Mouse (Mus musculus): ENCODE results near the gene Mcm3. TPM values are rescaled to one million over a fixed set of nuclear protein-coding genes. Genes with fewer than 3 reads are reported as not detected.
"Not testable (repeated sequence)": the region's sequence is repeated elsewhere in the genome, so short reads cannot be mapped to it uniquely, and the experiment has no call there.

The Mcm3 gene
- polyA plus RNA-seq, 1 experiment from 2014 or later: 140 TPM

DNA sequence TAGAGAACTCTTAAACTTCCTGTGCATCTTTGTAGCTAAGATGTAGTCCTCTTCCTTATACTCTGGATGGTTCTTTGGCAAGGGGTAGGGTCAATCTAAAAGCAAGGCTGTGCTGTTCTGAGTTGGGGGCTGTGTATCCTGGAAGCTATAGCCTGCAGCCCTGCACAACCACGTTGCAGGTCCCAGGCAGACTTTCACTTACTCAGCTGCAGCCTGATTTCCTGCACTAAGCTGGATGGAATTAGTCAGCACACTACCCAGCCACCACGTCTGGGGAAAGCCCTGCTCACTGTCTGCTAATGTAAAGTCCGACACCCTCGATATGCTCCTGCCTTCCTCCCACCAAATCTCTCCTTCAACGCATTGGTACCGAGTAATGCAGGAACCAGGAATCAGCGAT is 28.7 kb downstream of the Mcm3 start:
- Histone ChIP-seq H3K4me1 (ENCODE audit: control insufficient read depth, insufficient read depth, low read length) (no peaks in the 10 kb centered on the region), H3K9me3 (ENCODE audit: control insufficient read depth, low read depth, low read length) (no peaks in the 10 kb centered on the region), H3K27ac (ENCODE audit: low read length) (no peak overlapping the region), H3K4me2 (replicated peaks; ENCODE audit: low read depth, low read length) (no peak overlapping the region), H3K36me3 (ENCODE audit: control insufficient read depth, insufficient read depth, low read length) (no peaks in the 10 kb centered on the region), H3K9ac (replicated peaks; ENCODE audit: low read depth, low read length) (no peak overlapping the region), H3K27me3 (ENCODE audit: control insufficient read depth, insufficient read depth, low read length) (no peaks in the 10 kb centered on the region), H3K4me3 (ENCODE audit: low read depth, low read length) (no peak overlapping the region)
- WGBS: 79% methylated on average over 7 of the region's 7 CpGs
- ATAC-seq (ENCODE audit: insufficient number of reproducible peaks, insufficient read depth, low FRiP score, low read depth): no peak

DNA sequence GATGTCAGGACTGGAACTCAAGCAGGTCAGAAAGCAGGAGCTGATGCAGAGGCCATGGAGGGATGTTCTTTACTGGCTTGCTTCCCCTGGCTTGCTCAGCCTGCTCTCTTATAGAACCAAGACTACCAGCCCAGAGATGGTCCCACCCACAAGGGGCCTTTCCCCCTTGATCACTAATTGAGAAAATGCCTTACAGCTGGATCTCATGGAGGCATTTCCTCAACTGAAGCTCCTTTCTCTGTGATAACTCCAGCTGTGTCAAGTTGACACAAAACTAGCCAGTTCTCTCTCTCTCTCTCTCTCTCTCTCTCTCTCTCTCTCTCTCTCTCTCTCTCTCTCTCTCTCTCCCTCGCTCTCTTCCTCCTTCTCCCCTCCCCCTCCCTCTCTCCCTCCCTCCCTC is 29.6 kb downstream of the Mcm3 start, which contains the start of gene Il17f:
TSS of gene Il17f (minus strand) at position 101 of the 400 bp plus-strand sequence.
- not testable (repeated sequence) for H3K4me3 ChIP-seq (ENCODE audit: low read depth, low read length); H3K36me3 ChIP-seq (ENCODE audit: control insufficient read depth, insufficient read depth, low read length); H3K9ac ChIP-seq (replicated peaks; ENCODE audit: low read depth, low read length); H3K27ac ChIP-seq (ENCODE audit: low read length); H3K4me2 ChIP-seq (replicated peaks; ENCODE audit: low read depth, low read length); H3K4me1 ChIP-seq (ENCODE audit: control insufficient read depth, insufficient read depth, low read length); H3K9me3 ChIP-seq (ENCODE audit: control insufficient read depth, low read depth, low read length); ATAC-seq (ENCODE audit: insufficient number of reproducible peaks, insufficient read depth, low FRiP score, low read depth); H3K27me3 ChIP-seq (ENCODE audit: control insufficient read depth, insufficient read depth, low read length)
- WGBS: 70% methylated on average over 1 of the region's 1 CpGs

- no peaks in the 10 kb centered on the region for H3K4me1 ChIP-seq (ENCODE audit: control insufficient read depth, insufficient read depth, low read length)
- H3K36me3 ChIP-seq (ENCODE audit: control insufficient read depth, insufficient read depth, low read length): no peaks in the 10 kb centered on the region
- H3K9ac ChIP-seq (replicated peaks; ENCODE audit: low read depth, low read length): no peak overlapping the region
- H3K9me3 ChIP-seq (ENCODE audit: control insufficient read depth, low read depth, low read length): no peaks in the 10 kb centered on the region
- no peak for ATAC-seq (ENCODE audit: insufficient number of reproducible peaks, insufficient read depth, low FRiP score, low read depth)
- H3K27ac ChIP-seq (ENCODE audit: low read length): no peak overlapping the region
- H3K27me3 ChIP-seq (ENCODE audit: control insufficient read depth, insufficient read depth, low read length): no peaks in the 10 kb centered on the region
- WGBS: 43% methylated on average over 10 of the region's 10 CpGs
- no peak overlapping the region for H3K4me2 ChIP-seq (replicated peaks; ENCODE audit: low read depth, low read length)
- no peak overlapping the region for H3K4me3 ChIP-seq (ENCODE audit: low read depth, low read length)
Observed at GRCm38 (mm10) chr1:20788419-20788818, 31.7 kb downstream of the Mcm3 start.

DNA sequence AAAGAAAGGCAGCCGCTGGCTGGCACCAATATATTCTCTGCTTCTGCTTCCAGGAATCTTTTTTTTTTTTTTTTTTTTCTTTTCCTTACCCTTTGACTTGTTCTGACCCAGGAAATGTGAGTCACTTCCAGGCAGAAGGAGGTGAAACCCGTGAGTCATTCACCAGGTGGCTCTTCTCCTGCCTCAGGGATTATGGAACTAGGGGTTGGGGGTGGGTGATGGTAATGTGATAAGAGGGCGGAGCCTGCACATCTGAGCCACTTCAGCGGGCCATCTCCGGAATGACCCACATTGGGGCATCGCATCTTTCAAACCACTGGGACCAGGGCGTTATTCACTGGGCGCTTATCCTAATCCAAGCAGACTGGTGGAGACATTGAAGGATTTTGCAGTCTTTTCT is 33.1 kb downstream of the Mcm3 start:
- no peaks in the 10 kb centered on the region for H3K36me3 ChIP-seq (ENCODE audit: control insufficient read depth, insufficient read depth, low read length)
- no peaks in the 10 kb centered on the region for H3K9me3 ChIP-seq (ENCODE audit: control insufficient read depth, low read depth, low read length)
- no peaks in the 10 kb centered on the region for H3K27me3 ChIP-seq (ENCODE audit: control insufficient read depth, insufficient read depth, low read length)
- no peak overlapping the region for H3K4me3 ChIP-seq (ENCODE audit: low read depth, low read length)
- no peak overlapping the region for H3K27ac ChIP-seq (ENCODE audit: low read length)
- no peaks in the 10 kb centered on the region for H3K4me1 ChIP-seq (ENCODE audit: control insufficient read depth, insufficient read depth, low read length)
- 31% methylated on average over 8 of the region's 8 CpGs for WGBS
- no peak for ATAC-seq (ENCODE audit: insufficient number of reproducible peaks, insufficient read depth, low FRiP score, low read depth)
- H3K4me2 ChIP-seq (replicated peaks; ENCODE audit: low read depth, low read length): no peak overlapping the region
- H3K9ac ChIP-seq (replicated peaks; ENCODE audit: low read depth, low read length): no peak overlapping the region

DNA sequence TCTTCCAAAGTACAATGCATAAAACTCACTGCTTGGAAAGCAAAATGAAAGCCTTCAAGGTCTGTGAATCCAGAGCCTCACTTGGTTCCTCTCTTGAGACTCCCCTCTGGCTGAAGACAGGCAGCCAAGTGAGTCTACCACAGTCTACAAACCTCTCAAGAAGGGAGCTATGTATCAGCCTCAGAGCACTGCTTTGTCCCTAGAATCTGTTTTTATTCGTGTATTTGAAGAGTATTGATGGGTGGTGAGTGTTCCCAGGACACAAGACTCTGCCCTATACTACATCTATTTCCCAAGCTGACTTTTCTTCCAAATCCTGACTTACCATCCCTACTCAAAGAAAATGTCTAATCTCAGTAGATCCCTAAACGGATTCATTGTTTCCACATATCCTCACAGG is 41.7 kb downstream of the Mcm3 start:
- no peaks in the 10 kb centered on the region for H3K9me3 ChIP-seq (ENCODE audit: control insufficient read depth, low read depth, low read length)
- 77% methylated on average over 2 of the region's 2 CpGs for WGBS
- no peak for ATAC-seq (ENCODE audit: insufficient number of reproducible peaks, insufficient read depth, low FRiP score, low read depth)
- H3K4me3 ChIP-seq (ENCODE audit: low read depth, low read length): no peak overlapping the region
- H3K4me1 ChIP-seq (ENCODE audit: control insufficient read depth, insufficient read depth, low read length): no peaks in the 10 kb centered on the region
- no peak overlapping the region for H3K9ac ChIP-seq (replicated peaks; ENCODE audit: low read depth, low read length)
- no peak overlapping the region for H3K4me2 ChIP-seq (replicated peaks; ENCODE audit: low read depth, low read length)
- no peaks in the 10 kb centered on the region for H3K36me3 ChIP-seq (ENCODE audit: control insufficient read depth, insufficient read depth, low read length)
- H3K27me3 ChIP-seq (ENCODE audit: control insufficient read depth, insufficient read depth, low read length): no peaks in the 10 kb centered on the region
- no peak overlapping the region for H3K27ac ChIP-seq (ENCODE audit: low read length)

DNA sequence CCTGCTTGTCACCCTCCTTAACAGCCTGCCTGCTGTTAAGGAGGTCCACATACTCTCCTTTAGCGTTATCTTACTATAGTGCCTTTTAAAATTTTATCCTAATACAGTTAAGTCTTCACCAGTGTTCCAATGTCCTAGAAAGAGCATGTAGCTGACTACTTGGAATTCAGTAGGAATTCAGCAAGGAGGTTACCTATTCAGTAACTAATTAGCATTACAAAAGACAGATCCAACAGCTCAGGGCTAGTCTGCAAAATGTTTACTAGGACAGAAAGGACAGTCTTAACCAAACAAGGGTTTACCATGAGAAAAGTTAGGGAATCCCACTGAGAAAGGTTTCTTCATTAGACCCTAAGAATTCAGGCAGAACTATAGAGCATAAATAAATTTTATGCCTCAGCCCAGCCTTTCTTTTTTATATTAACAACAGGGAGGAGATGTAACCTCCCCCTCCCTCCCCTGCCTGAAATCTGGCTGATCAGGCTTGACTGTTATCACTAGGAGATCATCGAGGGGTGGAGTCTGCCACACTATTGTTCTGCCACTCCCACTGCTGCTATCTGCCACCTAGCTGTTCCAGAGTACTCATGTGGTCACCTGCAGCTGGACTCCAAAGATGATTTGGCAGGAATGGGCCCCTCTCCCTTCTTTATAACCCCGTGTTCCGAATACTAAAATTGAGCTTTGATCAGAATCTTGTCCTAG is 45.9 kb downstream of the Mcm3 start:
- ATAC-seq (ENCODE audit: insufficient number of reproducible peaks, insufficient read depth, low FRiP score, low read depth); H3K4me2 ChIP-seq (replicated peaks; ENCODE audit: low read depth, low read length); H3K9ac ChIP-seq (replicated peaks; ENCODE audit: low read depth, low read length); H3K4me3 ChIP-seq (ENCODE audit: low read depth, low read length); H3K4me1 ChIP-seq (ENCODE audit: control insufficient read depth, insufficient read depth, low read length); H3K36me3 ChIP-seq (ENCODE audit: control insufficient read depth, insufficient read depth, low read length); H3K27me3 ChIP-seq (ENCODE audit: control insufficient read depth, insufficient read depth, low read length); H3K9me3 ChIP-seq (ENCODE audit: control insufficient read depth, low read depth, low read length); H3K27ac ChIP-seq (ENCODE audit: low read length): not testable (repeated sequence)
- WGBS: 83% methylated on average over 4 of the region's 4 CpGs

DNA sequence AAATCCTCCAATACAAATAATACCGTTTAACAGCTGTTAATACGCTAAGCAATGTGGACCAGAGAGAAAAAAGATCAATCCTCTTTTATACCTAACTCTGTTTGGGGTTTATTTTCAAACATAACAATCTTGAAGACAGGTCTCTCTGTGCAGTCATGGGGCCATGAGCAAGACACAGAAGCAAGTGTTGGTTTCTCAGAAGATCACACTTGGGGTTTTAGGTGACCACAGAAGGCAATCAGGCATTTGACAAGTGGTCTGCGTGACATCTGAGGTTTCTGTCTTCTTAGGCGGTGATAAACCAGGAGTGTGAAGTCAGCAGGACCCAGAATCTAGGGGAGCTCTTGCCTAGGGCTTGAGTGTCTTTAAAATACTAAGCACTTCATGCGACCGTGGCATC is 53.6 kb downstream of the Mcm3 start:
- H3K4me3 ChIP-seq (ENCODE audit: low read depth, low read length): no peak overlapping the region
- no peak overlapping the region for H3K9ac ChIP-seq (replicated peaks; ENCODE audit: low read depth, low read length)
- H3K4me1 ChIP-seq (ENCODE audit: control insufficient read depth, insufficient read depth, low read length): no peaks in the 10 kb centered on the region
- no peaks in the 10 kb centered on the region for H3K9me3 ChIP-seq (ENCODE audit: control insufficient read depth, low read depth, low read length)
- H3K36me3 ChIP-seq (ENCODE audit: control insufficient read depth, insufficient read depth, low read length): no peaks in the 10 kb centered on the region
- H3K4me2 ChIP-seq (replicated peaks; ENCODE audit: low read depth, low read length): no peak overlapping the region
- 76% methylated on average over 6 of the region's 6 CpGs for WGBS
- no peak overlapping the region for H3K27ac ChIP-seq (ENCODE audit: low read length)
- no peaks in the 10 kb centered on the region for H3K27me3 ChIP-seq (ENCODE audit: control insufficient read depth, insufficient read depth, low read length)
- no peak for ATAC-seq (ENCODE audit: insufficient number of reproducible peaks, insufficient read depth, low FRiP score, low read depth)

DNA sequence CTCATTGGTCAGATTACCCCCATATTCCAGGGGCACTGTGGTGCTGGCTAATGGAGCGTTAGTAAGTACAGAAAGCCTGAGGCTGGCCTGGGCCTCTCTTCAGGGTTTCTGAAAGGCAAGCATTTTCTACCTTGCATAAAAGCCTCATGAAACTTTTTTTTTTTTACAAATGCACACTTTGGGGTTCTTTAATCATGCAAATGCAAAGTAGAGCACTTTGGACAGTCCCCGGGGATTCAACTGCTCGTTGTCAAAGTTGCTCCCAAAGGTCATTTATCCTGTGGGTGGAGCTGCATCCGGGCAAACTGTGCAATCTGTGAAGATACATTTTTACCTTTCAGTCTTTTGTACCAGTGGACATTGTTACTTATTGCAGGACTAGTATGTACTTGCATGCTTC is 58.7 kb downstream of the Mcm3 start:
- H3K36me3 ChIP-seq (ENCODE audit: control insufficient read depth, insufficient read depth, low read length): no peaks in the 10 kb centered on the region
- no peak for ATAC-seq (ENCODE audit: insufficient number of reproducible peaks, insufficient read depth, low FRiP score, low read depth)
- 65% methylated on average over 4 of the region's 4 CpGs for WGBS
- H3K27me3 ChIP-seq (ENCODE audit: control insufficient read depth, insufficient read depth, low read length): no peaks in the 10 kb centered on the region
- H3K4me2 ChIP-seq (replicated peaks; ENCODE audit: low read depth, low read length): no peak overlapping the region
- H3K9ac ChIP-seq (replicated peaks; ENCODE audit: low read depth, low read length): no peak overlapping the region
- no peak overlapping the region for H3K27ac ChIP-seq (ENCODE audit: low read length)
- no peaks in the 10 kb centered on the region for H3K4me1 ChIP-seq (ENCODE audit: control insufficient read depth, insufficient read depth, low read length)
- H3K4me3 ChIP-seq (ENCODE audit: low read depth, low read length): no peak overlapping the region
- H3K9me3 ChIP-seq (ENCODE audit: control insufficient read depth, low read depth, low read length): no peaks in the 10 kb centered on the region

- no peak overlapping the region for H3K9ac ChIP-seq (replicated peaks; ENCODE audit: low read depth, low read length)
- H3K27ac ChIP-seq (ENCODE audit: low read length): no peak overlapping the region
- no peaks in the 10 kb centered on the region for H3K36me3 ChIP-seq (ENCODE audit: control insufficient read depth, insufficient read depth, low read length)
- H3K27me3 ChIP-seq (ENCODE audit: control insufficient read depth, insufficient read depth, low read length): no peaks in the 10 kb centered on the region
- no peaks in the 10 kb centered on the region for H3K4me1 ChIP-seq (ENCODE audit: control insufficient read depth, insufficient read depth, low read length)
- H3K4me3 ChIP-seq (ENCODE audit: low read depth, low read length): no peak overlapping the region
- no peaks in the 10 kb centered on the region for H3K9me3 ChIP-seq (ENCODE audit: control insufficient read depth, low read depth, low read length)
- no peak overlapping the region for H3K4me2 ChIP-seq (replicated peaks; ENCODE audit: low read depth, low read length)
- WGBS: 79% methylated on average over 5 of the region's 5 CpGs
- ATAC-seq (ENCODE audit: insufficient number of reproducible peaks, insufficient read depth, low FRiP score, low read depth): no peak
Observed at GRCm38 (mm10) chr1:20760331-20760730, 59.8 kb downstream of the Mcm3 start.
